Mouse (Mus musculus): ENCODE data around the gene Zswim3.
"Not testable (repeated sequence)": the region's sequence is repeated elsewhere in the genome, so short reads cannot be mapped to it uniquely, and the experiment has no call there.

Zswim3 gene

GRCm38 (mm10) chr2:164855572-164855971 lies 50.7 kb downstream of the Zswim3 start:
- DNase-seq (ENCODE audit: low spot score in 2 of 2): not testable (repeated sequence)

- DNase-seq (ENCODE audit: low spot score in 2 of 2): no peak
Measured at GRCm38 (mm10) chr2:164856309-164857100, 51.6 kb downstream of the Zswim3 start.

- peak; percentile 62 to 71 for DNase-seq (ENCODE audit: low spot score in 2 of 2)
Measured at GRCm38 (mm10) chr2:164857101-164857821, 52.4 kb downstream of the Zswim3 start, which contains the start of gene Pltp. Gene Pltp (minus strand): TSS chr2:164857711.

GRCm38 (mm10) chr2:164857842-164858553 lies 53.1 kb downstream of the Zswim3 start:
- DNase-seq (ENCODE audit: low spot score in 2 of 2): no peak

DNA sequence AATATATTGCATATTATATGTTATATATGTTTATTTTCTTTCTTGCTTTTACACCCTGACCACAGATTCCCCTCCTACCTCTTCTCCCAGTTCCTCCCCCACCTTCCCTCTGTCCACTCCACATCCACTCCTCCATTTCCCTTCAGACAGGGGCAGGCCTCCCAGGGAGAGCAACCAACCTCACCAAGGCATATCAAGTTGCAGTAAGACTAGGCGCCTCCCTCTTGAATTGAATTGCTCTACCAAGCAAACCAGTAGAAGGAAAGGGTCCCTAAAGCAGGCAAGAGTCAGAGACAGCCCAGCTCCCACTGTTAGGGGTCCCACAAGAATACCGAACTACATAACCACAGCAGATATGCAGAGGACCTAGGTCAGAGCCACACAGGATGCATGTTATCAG lies 54.3 kb downstream of the Zswim3 start:
- DNase-seq (ENCODE audit: low spot score in 2 of 2): no peak

DNA sequence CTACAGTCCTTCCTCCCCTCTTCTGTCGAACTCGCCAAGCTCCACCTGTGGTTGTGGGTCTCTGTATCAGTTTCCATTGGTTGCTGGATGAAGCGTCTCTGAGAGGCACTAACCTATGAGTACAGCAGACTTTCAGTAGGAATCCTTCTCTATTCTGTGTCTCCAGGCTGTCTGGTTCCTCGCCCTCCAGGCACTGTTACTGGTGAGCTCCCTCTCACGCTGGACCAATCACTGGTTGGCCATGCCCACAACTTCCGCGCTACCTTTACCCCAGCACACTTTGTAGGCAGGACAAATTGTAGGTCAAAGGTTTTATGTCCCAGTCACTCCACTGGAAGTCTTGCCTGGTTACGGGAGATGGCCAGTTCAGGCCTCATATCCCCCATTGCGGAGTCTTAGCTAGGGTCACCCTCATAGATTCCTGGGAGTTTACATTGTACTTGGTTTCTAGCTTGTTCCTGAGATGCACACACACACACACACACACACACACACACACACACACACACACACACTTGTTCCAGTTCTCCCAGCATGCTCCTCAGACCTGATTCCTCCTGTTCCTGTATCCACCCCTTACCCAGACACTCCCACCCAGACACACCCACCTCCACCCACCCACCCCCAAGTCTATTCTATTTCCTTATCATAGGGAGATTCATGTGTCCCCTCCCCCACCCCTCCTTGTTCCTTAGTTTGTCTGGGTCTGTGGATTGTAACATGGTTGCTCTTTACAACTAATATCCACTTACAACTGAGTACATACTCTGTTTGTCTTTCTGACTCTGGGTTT lies 54.9 kb downstream of the Zswim3 start:
- no peak for DNase-seq (ENCODE audit: low spot score in 2 of 2)

DNA sequence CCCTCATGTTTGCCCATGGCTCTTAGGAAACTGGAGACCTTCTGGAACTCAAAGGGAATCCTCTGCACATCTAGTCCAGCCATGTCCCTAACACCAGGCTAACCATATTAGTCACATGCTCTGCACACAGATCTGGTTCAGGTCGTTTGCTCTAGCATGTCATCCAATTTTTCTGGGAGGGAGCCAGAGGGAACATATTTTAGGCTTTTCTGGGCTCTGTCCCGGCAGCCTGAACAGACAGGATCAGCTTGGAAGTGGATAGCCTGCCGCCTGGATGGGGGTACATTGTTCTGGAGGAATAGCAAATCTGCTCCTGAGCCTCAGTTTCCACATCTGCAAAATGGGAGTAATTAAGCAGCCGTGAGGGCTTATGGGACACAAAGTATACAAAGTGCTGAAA lies 56.2 kb downstream of the Zswim3 start:
- DNase-seq (ENCODE audit: low spot score in 2 of 2): no peak

DNA sequence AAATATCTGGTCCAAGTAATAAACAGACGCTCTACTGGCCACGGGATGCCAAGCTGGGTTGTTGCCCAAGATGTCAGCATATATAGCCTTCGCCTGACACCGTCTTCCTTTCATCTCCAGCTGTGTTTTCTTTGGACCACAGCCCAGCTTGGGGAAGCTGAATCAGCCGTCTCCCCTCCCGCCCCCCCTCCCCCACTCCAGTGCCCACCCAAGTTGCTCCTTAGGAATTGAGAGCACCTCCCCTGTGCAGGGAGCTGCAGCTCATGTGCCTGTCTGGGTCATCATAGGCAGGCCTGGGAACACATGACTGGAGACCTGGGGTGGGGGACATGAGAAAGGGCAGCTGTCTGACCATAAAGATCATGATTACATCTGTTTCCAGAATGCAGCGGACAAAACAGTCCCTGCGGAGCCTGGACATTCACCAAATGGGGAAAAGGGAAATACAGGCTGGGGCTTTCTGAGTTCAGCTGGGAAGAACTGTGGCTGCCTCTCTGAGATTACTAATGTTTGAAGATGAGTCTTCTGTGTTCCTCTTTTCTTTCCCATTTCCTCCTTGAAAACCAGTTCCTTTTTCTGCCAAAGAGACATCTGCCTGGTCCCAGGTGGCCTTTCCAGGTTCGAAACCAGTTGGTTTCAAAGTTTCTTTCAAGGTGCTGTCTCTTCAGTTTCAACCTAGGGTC lies 57.4 kb downstream of the Zswim3 start:
- DNase-seq (ENCODE audit: low spot score in 2 of 2): peak; percentile 63 to 71

DNA sequence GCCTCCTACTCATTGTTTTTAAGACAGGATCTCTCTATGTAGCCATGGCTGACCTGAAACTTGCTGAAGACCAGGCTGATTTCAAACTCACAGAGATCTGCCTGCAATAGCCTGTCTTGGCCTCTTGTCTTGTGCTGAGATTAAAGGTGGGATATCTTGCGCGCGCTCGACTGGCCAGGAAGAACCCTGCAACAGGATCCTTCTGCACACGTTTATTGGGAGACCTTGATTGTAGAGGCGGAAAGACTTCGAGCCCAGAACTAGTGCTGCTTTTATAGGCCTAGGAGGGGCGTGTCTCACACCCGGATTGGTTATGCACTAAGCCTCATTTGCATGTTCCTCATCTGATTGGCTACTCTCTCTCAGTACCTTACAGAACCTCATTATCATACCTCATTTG lies 58.5 kb downstream of the Zswim3 start:
- not testable (repeated sequence) for DNase-seq (ENCODE audit: low spot score in 2 of 2)

- no peak for DNase-seq (ENCODE audit: low spot score in 2 of 2)
Measured at GRCm38 (mm10) chr2:164864593-164864992, 59.7 kb downstream of the Zswim3 start.

DNA sequence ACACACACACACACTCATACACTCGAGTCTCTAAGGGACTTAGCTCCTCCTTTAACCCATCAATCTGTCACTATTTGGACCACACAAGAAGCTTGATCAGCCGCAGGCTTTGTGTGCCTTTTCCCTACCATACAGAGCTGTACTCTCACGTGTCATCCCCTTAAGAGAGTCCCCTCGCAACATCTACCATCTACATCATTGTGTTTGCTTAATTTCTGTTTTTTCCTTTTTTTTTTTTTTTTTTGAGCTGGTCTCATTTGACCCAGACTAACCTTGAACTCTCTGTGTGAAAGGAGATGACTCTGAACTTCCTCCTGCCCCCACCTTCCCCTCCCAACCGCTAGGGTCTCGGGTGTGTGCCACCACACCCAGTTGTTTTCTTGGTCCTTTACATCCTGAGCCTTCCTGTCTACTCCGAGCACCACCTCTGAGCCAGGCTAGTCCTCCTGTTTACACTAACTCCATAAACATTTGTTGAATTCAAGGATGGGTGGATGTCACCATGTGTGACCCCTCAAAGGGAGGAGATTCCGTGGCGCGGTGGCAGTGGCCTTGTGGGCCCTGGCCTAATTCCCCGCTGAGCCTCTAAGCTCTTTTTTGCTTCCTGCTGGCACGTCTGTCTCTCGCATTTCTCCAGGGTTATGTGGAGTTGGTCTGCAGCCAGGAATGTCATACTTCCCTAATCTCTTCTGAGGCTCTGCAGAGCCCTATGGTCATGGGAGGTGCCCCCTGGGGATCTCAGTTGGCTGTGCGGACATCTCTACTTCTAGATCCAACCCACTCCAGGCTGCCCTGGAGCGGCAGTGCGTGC lies 62.0 kb downstream of the Zswim3 start:
- DNase-seq (ENCODE audit: low spot score in 2 of 2): no peak

- DNase-seq (ENCODE audit: low spot score in 2 of 2): no peak
Measured at GRCm38 (mm10) chr2:164867566-164867965, 62.7 kb downstream of the Zswim3 start.

- DNase-seq (ENCODE audit: low spot score in 2 of 2): no peak
Measured at GRCm38 (mm10) chr2:164868491-164868890, 63.6 kb downstream of the Zswim3 start.

Measured in right cerebral cortex, postnatal 10 days (tissue).